Mouse (Mus musculus) erythroblast, embryonic 14.5 days (primary cell): Measurements from ENCODE around the gene Stat5a. TPM values are rescaled to one million over a fixed set of nuclear protein-coding genes. Genes with fewer than 3 reads are reported as not detected.

Source experiments
- H3K27me3 ChIP-seq: 2 replicates; pipeline ENCODE4 v1.6.1; 2012; ENCODE audit warnings: inconsistent platforms; ENCODE audit not compliant: control insufficient read depth
- H3K36me3 ChIP-seq: 2 replicates; pipeline ENCODE4 v1.6.1; 2012; ENCODE audit warnings: mild to moderate bottlenecking, inconsistent platforms; ENCODE audit not compliant: control insufficient read depth
- H3K4me1 ChIP-seq: 2 replicates; pipeline ENCODE4 v1.6.1; 2012; ENCODE audit warnings: inconsistent platforms; ENCODE audit not compliant: control insufficient read depth
- H3K4me3 ChIP-seq: replicated peaks from 2 replicates; pipeline ENCODE3; 2012; ENCODE audit warnings: moderate library complexity, mild to moderate bottlenecking, inconsistent platforms
- H3K9me3 ChIP-seq: 2 replicates; pipeline ENCODE4 v1.6.1; 2012; ENCODE audit warnings: low read length, inconsistent platforms, mixed read lengths; ENCODE audit not compliant: control insufficient read depth
- GATA1 ChIP-seq: IDR thresholded peaks from 2 replicates; pipeline ENCODE4 v1.6.1; 2012; ENCODE audit warnings: low read length, inconsistent platforms, mixed read lengths
- TAL1 ChIP-seq: IDR thresholded peaks from 3 replicates; pipeline ENCODE4 v1.6.1; 2012; ENCODE audit warnings: low read length, inconsistent platforms, mixed read lengths
- polyA plus RNA-seq: library from polyadenylated mRNA; stranded (reverse); fragments of >175 nt; gene quantifications from 2 replicates; pipeline ENCODE4 v1.2.3, GENCODE M21; 2012

Stat5a gene
- polyA plus RNA-seq, 1 experiment, result 0.17 TPM

GRCm38 (mm10) chr11:100844121-100844520 lies 15.0 kb upstream of the Stat5a start:
- H3K36me3 ChIP-seq, result peaks cover 13% of the 10 kb centered on the region
- H3K4me3 ChIP-seq, result no peak overlapping the region
- H3K9me3 ChIP-seq, result no peaks in the 10 kb centered on the region
- H3K4me1 ChIP-seq, result peaks cover 40% of the 10 kb centered on the region
- no peaks in the 10 kb centered on the region for H3K27me3 ChIP-seq
- TF ChIP-seq TAL1 (no peak), GATA1 (no peak)

- Histone ChIP-seq H3K36me3 (peaks cover 13% of the 10 kb centered on the region), H3K4me3 (no peak overlapping the region), H3K4me1 (peaks cover 48% of the 10 kb centered on the region), H3K27me3 (peaks cover 2% of the 10 kb centered on the region; the same call in 1 of the 2 replicates), H3K9me3 (no peaks in the 10 kb centered on the region)
- no peak for TF ChIP-seq GATA1
- TF ChIP-seq TAL1, result no peak
Measured at GRCm38 (mm10) chr11:100845793-100846192, 13.4 kb upstream of the Stat5a start.

GRCm38 (mm10) chr11:100847572-100847971 lies 11.6 kb upstream of the Stat5a start:
- peaks cover 17% of the 10 kb centered on the region for H3K27me3 ChIP-seq
- no peaks in the 10 kb centered on the region for H3K9me3 ChIP-seq
- TF ChIP-seq GATA1, result no peak
- TF ChIP-seq TAL1, result no peak
- H3K4me1 ChIP-seq, result peaks cover 45% of the 10 kb centered on the region
- no peak overlapping the region for H3K4me3 ChIP-seq
- H3K36me3 ChIP-seq, result peaks cover 11% of the 10 kb centered on the region

- TF ChIP-seq TAL1, result no peak
- no peak for TF ChIP-seq GATA1
- Histone ChIP-seq H3K36me3 (peaks cover 10% of the 10 kb centered on the region), H3K9me3 (no peaks in the 10 kb centered on the region), H3K4me1 (peaks cover 45% of the 10 kb centered on the region), H3K4me3 (no peak overlapping the region), H3K27me3 (peaks cover 22% of the 10 kb centered on the region)
Measured at GRCm38 (mm10) chr11:100848080-100848479, 11.1 kb upstream of the Stat5a start.

- H3K4me1 ChIP-seq, result peaks cover 42% of the 10 kb centered on the region
Measured at GRCm38 (mm10) chr11:100848789-100849379, 10.3 kb upstream of the Stat5a start.

GRCm38 (mm10) chr11:100849456-100850037 lies 9.6 kb upstream of the Stat5a start:
- no peak for TF ChIP-seq TAL1
- TF ChIP-seq GATA1, result no peak
- H3K36me3 ChIP-seq, result peaks cover 8% of the 10 kb centered on the region
- peaks cover 36% of the 10 kb centered on the region for H3K27me3 ChIP-seq
- no peaks in the 10 kb centered on the region for H3K9me3 ChIP-seq
- H3K4me3 ChIP-seq, result peak overlapping the region; percentile 93
- H3K4me1 ChIP-seq, result peaks cover 42% of the 10 kb centered on the region

More at GRCm38 (mm10) chr11:100848789-100849379, 10.3 kb upstream of the Stat5a start:
- H3K9me3 ChIP-seq, result no peaks in the 10 kb centered on the region
- no peak for TF ChIP-seq GATA1
- no peak for TF ChIP-seq TAL1
- H3K4me3 ChIP-seq, result peak overlapping the region; percentile 93
- peaks cover 8% of the 10 kb centered on the region for H3K36me3 ChIP-seq
- peaks cover 29% of the 10 kb centered on the region for H3K27me3 ChIP-seq

GRCm38 (mm10) chr11:100850038-100850777 lies 8.9 kb upstream of the Stat5a start, which contains the start of gene Stat5b:
Stat5b (minus strand) TSS chr11:100850724.
- peaks cover 6% of the 10 kb centered on the region; the same call in 1 of the 2 replicates for H3K36me3 ChIP-seq
- H3K27me3 ChIP-seq, result peaks cover 40% of the 10 kb centered on the region
- TF ChIP-seq TAL1 (no peak), GATA1 (no peak)
- peaks cover 42% of the 10 kb centered on the region for H3K4me1 ChIP-seq
- peak within 1 kb of the TSS; percentile 93 for H3K4me3 ChIP-seq
- no peaks in the 10 kb centered on the region for H3K9me3 ChIP-seq

- H3K4me3 ChIP-seq, result peak overlapping the region; percentile 93
- TF ChIP-seq TAL1, result no peak
- no peak for TF ChIP-seq GATA1
- peaks cover 37% of the 10 kb centered on the region for H3K4me1 ChIP-seq
- no peaks in the 10 kb centered on the region for H3K9me3 ChIP-seq
- H3K27me3 ChIP-seq, result peaks cover 44% of the 10 kb centered on the region
- no peaks in the 10 kb centered on the region for H3K36me3 ChIP-seq
Measured at GRCm38 (mm10) chr11:100850778-100851528, 8.2 kb upstream of the Stat5a start.
